Mouse (Mus musculus): ENCODE data around the gene Cant1. TPM values are rescaled to one million over a fixed set of nuclear protein-coding genes. Genes with fewer than 3 reads are reported as not detected.

Gene Cant1
- total RNA-seq, 2 experiments from 2014 or later = 20.1 to 20.7 TPM

DNA sequence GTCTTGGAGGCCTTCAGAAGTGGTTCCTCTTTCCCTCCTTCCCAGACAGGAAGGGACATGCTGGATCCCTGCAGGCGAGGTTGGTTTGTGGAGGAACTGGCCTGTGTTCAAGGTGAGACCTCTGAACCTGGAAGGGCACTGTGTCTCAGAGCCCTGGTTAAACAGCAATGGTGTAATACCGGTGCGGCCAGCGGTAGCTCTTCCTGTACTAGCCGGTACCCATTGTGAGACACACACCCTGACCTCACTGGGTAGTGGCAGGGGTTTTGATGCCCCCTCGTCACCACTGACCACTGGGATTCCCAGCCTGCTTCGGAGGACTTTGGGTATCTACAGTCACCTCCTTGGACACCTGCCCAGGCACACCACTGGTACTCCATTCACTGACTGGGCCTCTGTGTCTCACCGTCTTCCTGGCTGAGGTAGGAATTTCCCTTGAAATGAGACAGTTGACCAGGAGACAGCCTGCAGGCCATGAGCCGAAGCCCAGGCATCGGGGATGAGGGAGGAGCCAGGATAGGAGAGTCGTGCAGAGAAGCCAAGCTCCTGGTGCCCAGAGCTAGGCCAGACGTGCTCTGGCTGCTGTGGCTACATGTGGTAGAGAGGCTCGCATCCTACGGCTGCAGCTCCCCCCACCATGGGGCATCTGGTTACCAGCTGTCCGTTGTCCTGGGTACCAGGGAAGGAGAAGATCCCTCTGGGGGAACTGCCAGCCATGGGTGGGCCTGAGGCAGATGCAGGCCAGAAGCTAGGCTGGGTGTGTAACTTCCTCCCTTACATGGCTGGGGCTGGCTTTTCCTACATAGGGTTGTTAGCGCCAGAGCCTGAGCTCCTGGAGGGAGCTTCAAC is 12.4 kb upstream of the Cant1 start:
- DNase-seq (ENCODE audit: low spot score in 2 of 2) = no peak

DNA sequence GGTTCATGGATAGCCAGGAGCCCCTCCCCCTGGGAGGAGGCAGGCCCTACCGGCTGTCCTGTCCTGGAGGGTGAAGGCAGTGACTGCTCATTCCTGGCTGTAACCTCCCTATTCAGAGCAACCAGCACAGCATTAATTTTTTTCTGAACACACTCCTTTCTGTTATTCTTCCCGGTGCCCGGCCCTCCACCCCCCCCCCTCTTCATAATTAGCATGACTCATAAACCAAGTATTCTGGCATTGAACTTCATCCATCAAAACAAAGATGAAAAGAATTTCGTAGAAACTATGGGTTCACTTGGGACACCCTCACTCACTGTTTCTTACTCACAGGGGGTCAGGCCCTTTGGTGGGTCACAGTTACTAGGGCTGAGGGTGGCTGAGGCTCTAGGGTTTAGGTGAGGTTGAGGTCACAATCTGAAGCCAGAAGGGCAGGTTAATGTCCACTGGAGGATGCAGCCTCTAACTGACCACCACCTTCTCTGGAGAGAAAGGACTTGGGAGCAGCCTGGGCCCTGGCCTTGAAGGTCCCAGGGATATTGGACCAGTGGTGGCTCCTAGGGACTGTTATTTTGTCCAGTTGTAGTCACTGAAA is 11.5 kb upstream of the Cant1 start:
- no peak for DNase-seq (ENCODE audit: low spot score in 2 of 2)

DNA sequence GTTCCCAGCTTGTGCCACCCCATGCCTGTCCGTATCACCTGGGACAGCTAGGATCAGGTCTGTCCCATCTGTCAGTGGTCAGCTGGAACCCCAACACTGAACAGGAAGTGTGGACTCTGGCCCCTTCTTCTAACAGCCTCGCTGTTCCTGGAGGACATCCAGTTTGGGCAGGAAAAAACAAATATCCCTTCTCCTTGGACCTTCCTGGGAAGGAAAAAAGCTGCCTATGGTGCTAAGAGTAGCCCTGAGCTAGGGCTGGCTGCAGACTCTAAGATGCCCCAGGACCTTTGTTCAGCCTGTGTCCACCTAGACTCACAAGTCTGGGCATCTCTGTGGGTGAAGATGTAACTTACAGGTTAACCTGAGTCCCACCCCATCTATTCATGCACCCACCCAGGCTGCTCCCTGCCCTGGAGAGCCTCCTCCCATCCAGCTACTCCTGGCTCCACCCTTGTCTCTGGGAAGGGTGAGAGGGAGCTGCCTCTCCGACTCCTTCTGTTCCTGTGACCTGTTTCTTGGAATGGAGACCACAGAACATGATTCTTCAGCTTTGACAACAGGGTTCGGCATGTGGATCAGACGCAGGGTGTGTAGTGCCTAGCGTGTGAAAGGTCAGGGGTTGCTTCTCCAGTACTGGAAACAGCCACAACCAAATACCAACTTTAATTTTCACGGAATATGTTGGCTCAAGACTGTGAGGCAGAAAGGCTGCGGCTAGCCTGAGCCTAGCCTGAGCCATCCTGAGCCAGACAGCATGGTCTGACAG is 10.2 kb upstream of the Cant1 start:
- no peak for DNase-seq (ENCODE audit: low spot score in 2 of 2)

DNA sequence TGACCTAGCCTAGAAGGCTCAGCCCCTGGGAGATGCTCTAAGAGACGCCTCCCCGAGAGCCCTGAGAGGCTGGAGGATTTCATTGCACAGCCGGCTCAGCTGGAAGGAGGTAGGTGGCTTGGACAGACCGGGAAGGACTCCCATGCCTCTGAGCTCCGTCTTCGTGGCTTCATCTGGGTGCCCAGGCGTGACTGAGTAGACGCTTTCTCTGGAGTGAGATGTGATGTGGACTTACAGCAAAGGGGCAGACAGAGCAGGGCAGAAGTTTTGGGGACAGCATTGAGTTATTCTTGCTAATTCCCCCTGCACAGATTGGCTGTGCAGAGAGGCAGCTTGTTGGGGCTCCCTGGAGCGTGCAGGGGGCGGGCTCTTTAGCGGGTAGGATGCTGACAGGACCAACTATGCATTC is 9.6 kb upstream of the Cant1 start:
- no peak for DNase-seq (ENCODE audit: low spot score in 2 of 2)

DNA sequence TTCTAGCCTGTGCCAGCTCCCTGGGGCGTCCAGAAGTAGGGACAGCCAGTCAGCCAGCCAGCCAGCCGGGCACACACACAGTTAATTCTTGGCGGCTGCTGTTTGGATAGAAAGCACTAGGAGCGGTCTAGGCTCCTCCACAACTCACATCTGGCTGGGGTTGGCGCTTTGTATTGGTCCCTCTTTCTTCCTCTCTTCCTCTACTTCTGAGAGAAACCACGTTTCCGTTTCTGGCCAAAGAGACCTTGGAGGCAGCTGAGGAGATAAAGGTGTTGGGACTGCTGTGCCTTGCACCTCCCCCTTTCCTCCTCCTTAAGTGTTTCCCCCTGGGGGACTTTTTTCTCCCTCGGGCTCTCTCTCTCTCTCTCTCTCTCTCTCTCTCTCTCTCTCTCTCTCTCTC is 9.1 kb upstream of the Cant1 start, which contains the start of gene C1qtnf1:
TSS of gene C1qtnf1 (plus strand) at position 218 of the 400 bp plus-strand sequence.
- DNase-seq (ENCODE audit: low spot score in 2 of 2) = peak in 1 of 2 experiments; percentile 58

DNA sequence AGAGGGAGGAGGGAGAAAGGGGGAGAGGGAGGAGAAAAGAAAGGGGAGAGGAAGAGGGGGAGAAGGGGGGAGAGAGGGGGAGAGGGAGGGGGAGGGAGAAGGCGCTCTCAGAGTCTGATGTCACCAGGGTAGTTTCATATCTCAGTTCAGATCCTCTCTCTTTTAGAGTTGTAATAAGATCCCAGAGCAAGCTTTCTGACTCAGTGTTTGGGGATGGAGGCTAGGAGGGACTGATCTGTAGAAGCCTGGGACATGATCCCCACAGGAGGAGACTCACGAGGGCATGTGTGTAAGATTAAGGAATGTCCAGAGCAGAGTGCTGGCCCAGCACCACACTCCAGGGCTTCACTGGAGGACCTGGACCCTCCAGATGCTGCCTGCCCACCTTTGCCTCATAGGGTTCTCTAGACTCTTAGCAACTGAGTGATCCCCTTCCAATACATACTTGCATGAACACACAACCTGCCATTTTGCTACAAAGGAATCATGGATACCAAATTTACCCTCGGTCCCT is 8.4 kb upstream of the Cant1 start:
- DNase-seq (ENCODE audit: low spot score in 2 of 2) = no peak

DNA sequence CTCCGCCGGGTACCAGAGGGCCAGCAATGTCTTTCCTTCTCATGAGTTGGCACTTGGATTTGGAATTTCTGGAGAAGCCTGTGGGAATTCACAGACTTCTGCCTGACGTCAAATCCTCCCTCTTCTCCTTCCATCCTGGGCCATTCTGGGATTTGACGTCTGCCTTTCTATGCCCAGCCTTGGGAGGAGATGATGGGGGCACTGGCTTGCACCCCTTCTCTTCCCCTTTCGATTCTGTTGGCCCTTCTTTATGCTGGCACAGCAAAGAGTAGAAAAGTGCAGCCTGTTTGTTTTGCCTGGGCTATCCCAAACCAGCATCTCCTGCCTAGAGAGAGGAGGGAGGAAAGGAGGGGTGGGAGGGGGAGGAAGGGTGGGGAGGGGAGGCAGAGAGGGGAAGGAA is 7.9 kb upstream of the Cant1 start:
- DNase-seq (ENCODE audit: low spot score in 2 of 2) = no peak

DNA sequence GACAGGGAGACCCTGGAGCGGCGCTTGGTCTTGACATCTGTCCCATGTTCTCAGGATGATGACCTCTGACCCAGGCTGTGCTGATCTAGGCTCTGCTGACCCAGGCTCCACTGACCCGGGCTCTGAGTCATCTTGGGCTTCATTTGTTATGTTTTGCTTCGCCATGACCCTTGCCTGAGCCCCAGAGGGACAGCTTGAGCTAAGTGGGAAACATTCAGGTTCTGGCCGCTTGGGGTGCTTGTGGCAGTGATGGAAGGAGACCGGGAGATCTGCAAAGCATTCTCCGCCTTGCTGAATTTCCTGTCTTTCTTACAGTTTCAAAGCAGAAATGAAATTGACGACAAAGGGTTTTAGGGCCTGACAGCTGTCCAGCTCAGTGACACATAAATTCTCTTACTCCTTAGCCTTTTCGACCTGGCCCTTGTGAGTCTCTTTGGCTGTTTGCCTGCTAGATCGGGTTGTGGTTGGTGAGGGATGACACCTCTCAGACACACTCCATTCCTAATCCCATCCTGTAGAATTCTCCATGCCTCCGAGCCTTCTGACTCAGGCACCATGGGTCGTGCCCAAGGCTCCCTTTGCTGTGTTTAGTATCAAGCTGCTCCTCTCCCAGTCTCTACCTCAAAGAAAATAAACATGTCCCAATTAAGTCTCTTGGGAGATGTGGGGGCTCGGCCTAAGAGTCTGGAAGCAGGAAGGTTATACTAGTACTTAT is 5.9 kb upstream of the Cant1 start:
- no peak for DNase-seq (ENCODE audit: low spot score in 2 of 2)

DNA sequence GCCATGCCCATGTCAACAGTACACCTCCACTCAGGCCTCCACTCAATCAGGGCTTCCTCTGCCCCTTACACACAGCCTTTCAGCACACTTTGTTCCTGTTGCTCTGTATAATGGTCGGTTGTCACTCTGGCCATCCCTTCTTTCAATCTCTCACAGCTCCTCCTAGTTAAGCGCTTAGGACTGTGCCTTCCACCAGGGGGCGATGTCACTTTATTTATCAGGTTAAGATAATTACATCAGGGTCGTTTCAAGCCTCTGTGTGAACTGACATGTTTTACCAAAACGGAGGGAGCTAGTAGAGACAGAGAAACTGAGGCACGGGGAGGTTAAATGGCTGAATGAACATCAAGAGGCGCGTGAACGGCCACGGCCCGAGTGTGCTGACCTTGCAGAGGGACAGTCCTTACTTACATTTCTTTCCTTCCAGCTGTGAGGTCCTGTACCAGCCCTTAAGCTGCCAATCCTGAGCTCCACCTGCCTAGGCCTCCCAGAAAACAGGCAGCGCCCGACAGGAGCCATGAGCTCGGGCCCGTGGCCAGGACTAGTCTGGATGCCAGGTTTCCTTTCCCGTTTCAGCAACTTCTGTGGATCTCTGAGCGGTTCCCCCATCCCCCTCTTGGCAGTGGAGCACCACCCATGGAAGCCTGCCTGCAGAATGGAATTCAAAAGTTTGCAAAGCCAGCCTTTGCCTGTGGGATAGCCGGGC is 4.5 kb upstream of the Cant1 start:
- peak; percentile 68 to 85 for DNase-seq (ENCODE audit: low spot score in 2 of 2)

DNA sequence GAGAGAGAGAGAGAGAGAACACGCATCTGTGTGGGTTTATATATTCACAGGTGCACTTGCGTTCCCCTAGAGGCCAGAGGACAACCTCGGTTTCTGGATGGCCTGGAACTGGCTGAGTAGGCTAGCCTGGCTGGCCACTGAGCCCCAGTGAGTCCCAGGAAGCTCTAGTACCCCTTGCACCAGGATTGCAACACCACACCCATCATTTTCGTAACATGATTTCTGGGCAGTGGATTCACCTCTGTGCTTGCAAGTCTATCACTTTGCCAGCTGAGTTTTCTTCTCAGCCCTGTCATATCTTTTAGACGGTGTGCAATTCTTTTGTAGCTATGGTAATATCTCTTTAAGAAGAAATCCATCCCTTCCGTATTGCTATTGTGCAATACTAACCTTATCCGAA is 1.4 kb upstream of the Cant1 start:
- DNase-seq (ENCODE audit: low spot score in 2 of 2) = no peak

DNA sequence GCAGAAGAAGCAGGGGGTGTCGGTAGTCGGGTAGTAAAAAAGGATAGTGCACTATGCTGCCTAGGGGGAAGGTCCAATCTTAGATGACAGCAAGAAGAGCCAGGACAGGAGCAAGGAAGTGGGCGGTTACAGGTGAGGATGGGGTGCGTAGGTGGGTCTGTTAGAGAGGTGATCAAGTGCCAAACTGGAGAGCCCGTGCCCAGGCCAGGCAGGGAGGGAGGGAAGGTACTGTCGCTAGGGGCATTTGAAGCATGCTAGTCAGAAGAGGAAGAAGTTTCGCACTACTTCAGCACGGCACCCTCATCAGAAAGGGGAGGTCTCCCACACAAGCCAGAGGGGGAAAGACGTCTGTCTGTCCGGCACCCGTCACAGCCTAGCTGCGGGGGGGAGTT is 448 bp downstream of the Cant1 start:
- no peak for DNase-seq (ENCODE audit: low spot score in 2 of 2)

DNA sequence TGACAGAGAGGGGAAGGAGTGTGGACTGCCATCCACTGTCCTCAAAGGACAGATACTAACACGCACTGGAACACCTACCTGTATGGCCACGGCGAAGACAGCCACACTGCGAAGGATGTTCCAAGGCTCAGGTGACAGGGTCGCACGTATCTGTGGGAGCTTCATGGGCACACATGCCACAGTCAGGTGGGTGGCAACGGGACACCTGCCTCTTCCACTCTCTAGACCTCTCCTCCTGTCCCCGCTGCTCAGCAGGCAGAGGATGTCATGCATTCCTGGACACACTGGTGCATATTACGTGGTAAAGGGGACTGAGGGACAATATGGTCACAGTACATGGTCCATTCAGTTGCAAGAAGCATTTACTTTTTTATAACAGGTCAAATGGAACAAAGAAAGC is 1.4 kb downstream of the Cant1 start:
- DNase-seq (ENCODE audit: low spot score in 2 of 2) = no peak

DNA sequence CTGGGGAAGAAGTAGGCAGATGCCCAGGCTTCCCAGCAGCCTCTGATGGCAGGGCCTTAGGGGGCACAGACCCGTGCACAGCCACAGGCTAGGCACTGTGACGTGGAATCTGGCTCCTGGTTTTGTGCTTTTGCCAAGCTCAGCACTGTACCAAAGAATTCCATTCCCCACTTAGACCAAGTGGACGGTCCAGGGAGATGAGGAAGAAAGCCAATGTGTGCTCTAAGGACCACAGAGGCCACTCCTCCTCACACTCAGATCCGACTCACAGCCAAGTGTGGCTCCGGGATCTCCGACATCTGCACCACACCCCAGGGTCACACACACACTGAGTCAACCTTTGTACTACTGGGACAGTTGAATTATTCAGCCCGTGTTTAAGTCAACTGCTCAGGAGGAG is 2.8 kb downstream of the Cant1 start:
- no peak for DNase-seq (ENCODE audit: low spot score in 2 of 2)

DNA sequence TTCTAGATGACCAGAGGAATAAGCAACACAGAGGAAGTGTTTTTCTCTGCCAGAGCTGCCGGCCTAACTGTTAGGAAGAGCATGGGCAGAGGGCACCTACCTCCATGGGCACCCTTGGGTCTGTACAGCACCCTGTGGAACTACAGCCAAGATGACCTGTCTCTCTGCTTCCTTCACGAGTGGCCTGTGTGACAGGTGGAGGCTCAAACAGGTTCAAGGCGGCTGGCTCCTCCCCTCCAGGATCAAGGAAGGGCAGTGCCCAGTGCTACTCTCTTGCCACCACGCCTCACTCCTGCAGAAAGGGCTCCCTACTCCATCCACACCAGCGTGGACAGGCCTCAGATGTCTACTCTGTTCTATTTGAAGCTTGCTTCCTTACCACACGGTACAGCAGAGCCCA is 3.3 kb downstream of the Cant1 start:
- no peak for DNase-seq (ENCODE audit: low spot score in 2 of 2)

DNA sequence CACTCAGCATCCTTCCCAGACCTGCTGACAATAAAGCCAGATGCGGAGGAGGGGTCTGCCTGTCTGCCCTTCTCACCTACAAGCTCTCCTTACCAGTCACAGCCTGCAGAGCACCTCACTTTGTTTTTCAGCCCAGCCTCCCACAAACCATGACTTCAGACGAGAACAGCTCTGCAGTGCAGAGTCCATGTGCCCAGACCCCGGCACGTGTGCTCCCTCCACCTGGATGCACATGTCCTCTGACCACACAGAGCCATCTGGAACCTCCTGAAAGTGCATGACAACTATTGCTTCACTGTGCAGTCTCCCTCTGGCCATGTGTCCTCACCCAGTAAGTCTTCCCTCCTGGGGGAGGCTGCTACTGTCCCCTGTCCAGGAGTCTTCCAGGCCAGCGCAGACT is 4.6 kb downstream of the Cant1 start:
- DNase-seq (ENCODE audit: low spot score in 2 of 2) = no peak

DNA sequence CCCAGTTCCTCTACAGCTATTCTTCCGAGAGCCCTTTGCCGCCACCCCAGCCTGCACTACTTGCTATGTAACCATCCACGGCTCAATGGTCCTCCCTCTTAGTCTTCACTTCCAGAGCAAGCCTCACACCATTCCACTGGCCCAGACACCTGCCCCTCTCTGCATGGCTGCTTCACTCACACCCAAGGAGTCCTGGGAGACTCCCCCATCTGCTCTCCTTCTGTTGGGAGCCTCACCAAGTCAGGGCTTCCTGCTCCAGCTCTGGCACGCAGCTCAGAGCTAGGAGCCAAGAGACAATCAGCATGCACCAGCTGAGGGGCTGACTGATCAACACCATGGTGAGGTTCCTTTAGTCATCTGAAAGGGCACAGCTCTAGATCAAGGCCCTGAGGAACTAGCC is 5.8 kb downstream of the Cant1 start:
- no peak for DNase-seq (ENCODE audit: low spot score in 2 of 2)

DNA sequence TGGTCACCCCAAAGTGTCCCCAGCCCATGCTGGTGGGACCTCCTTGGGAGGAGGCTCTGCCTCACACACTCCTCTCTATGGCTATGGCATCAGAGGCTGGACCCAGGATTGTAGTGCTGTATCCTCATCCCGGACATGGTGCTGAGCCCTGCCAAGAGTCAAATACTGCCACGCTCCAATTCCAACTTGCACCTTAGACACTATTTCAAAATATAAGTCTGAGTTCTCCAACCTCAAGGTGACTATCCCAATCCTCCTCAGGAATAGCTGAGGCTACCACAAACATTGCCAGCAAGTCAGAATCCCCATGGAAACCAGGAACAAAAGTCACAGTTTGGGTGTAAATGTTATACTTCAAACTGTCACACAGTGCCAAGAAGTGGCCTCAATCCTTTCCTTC is 6.3 kb downstream of the Cant1 start:
- DNase-seq (ENCODE audit: low spot score in 2 of 2) = no peak

DNA sequence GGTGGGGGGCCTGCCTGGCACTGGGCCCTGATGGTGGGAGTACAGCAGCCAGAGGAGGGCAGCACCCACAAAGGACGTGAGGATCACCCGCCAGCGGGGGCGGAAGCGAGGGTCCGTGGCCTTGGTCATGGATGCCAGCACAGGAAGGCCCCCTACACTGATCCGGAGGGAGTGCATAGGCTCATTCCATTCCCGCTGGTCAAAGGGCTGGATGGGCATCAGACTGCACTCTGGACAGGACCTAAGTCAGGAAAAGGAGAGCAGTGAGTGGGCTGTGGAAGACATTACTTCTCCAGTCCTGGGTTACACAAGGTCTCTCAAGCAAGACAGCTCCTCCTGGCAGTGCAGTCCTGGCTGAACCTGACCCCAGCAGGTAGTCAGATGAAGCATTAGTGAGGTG is 7.6 kb downstream of the Cant1 start:
- DNase-seq (ENCODE audit: low spot score in 2 of 2) = no peak

DNA sequence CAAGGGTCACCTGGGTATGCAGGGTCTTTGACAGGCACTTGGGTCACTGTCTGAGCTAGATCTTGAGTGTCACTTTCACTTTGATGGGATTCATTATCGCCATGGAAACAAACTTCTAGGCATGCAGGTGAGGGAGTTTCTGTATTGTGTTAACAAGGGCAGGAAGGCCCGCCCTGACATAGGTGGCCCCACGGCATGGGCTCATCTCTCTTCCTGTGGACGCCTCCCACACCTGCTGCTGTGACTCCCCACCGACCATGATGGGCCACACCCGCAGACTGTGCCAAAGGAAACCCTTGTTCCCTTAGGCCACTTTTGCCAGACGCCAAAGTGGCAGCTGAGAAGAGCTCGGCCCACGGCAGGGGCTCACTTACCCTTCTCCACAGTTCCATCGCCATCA is 8.4 kb downstream of the Cant1 start:
- no peak for DNase-seq (ENCODE audit: low spot score in 2 of 2)

DNA sequence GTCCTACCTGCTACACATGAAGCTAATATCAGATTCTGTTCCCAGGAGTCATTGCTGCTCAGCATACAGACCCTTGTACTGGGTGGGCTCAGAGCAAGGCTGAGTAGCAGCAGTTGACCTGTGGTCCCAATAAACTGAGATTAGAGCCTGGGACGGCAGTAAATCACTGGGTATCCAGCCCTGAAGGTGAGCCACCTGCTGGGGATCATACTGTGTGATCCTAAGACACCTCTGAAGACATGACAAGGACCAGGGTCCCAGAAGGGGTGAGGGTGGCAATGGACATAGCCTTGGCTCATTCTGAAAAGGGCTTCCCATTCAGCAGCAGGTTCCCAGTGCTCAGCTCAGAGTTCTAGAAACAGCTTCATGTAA is 8.8 kb downstream of the Cant1 start:
- no peak for DNase-seq (ENCODE audit: low spot score in 2 of 2)
